Mouse (Mus musculus): Measurements from ENCODE around the gene Atoh7. TPM values are rescaled to one million over a fixed set of nuclear protein-coding genes. Genes with fewer than 3 reads are reported as not detected.

The Atoh7 gene
- not detected for polyA plus RNA-seq (2017; shearing (Covaris generic))

GRCm38 (mm10) chr10:63099521-63099920 is at the start of gene Atoh7:
Gene Atoh7, plus strand, starts transcription at chr10:63099651.

GRCm38 (mm10) chr10:63059862-63060261 is 39.6 kb upstream of the Atoh7 start, which contains the start of gene Pbld1:
Gene Pbld1, plus strand, starts transcription at chr10:63060162.

Other genes starting within 250 kb of the Atoh7 start
- gene Tet1, start 190.7 kb upstream of the Atoh7 start, polyA plus RNA-seq (2017; shearing (Covaris generic)), result 12.8 TPM
- gene Slc25a16, start 179.0 kb upstream of the Atoh7 start, polyA plus RNA-seq (2017; shearing (Covaris generic)), result 10.3 TPM
- gene Dna2, start 152.6 kb upstream of the Atoh7 start, polyA plus RNA-seq (2017; shearing (Covaris generic)), result 0.52 TPM
- 41.7 TPM for gene Rufy2, start 119.4 kb upstream of the Atoh7 start, polyA plus RNA-seq (2017; shearing (Covaris generic))
- gene Hnrnph3, start 75.4 kb upstream of the Atoh7 start, polyA plus RNA-seq (2017; shearing (Covaris generic)), result 75.9 TPM
- gene Pbld2, start 75.3 kb upstream of the Atoh7 start, polyA plus RNA-seq (2017; shearing (Covaris generic)), result 2.0 TPM
- not detected for gene Pbld1, start 39.5 kb upstream of the Atoh7 start, polyA plus RNA-seq (2017; shearing (Covaris generic))
- 0.20 TPM for gene Mypn, start 104.3 kb downstream of the Atoh7 start, polyA plus RNA-seq (2017; shearing (Covaris generic))
- gene Herc4, start 144.2 kb downstream of the Atoh7 start, polyA plus RNA-seq (2017; shearing (Covaris generic)), result 101 TPM

All from naive thymus-derived CD4-positive, alpha-beta T cell, adult 5 months (primary cell).